Mouse (Mus musculus) limb, embryonic 15.5 days (tissue): ENCODE results near the gene Rbm17. TPM values are rescaled to one million over a fixed set of nuclear protein-coding genes. Genes with fewer than 3 reads are reported as not detected.

Experiments
- ATAC-seq: fragments of 200-750 bp; cut with Nextera tagmentation; 2 replicates; pipeline ENCODE4 v1.8.0; 2017; ENCODE audit warnings: low read depth, moderate TSS enrichment; ENCODE audit not compliant: insufficient number of reproducible peaks, low FRiP score, low TSS enrichment
- H3K27ac ChIP-seq: fragments of 300-500 bp; sonication (generic); 2 replicates; pipeline ENCODE4 v1.5.1; 2015; ENCODE audit warnings: moderate library complexity, mild to moderate bottlenecking, inconsistent platforms
- H3K27me3 ChIP-seq: fragments of 300-500 bp; sonication (generic); 2 replicates; pipeline ENCODE4 v1.6.1; 2015; ENCODE audit warnings: inconsistent platforms
- H3K36me3 ChIP-seq: fragments of 300-500 bp; sonication (generic); 2 replicates; pipeline ENCODE4 v1.6.1; 2015; ENCODE audit warnings: inconsistent platforms
- H3K4me1 ChIP-seq: fragments of 300-500 bp; sonication (generic); 2 replicates; pipeline ENCODE4 v1.6.1; 2015; ENCODE audit warnings: inconsistent platforms
- H3K4me2 ChIP-seq: fragments of 300-500 bp; sonication (generic); 2 replicates; pipeline ENCODE4 v1.6.1; 2015; ENCODE audit warnings: mild to moderate bottlenecking, inconsistent platforms
- H3K4me3 ChIP-seq: fragments of 300-500 bp; sonication (generic); 2 replicates; pipeline ENCODE4 v1.5.1; 2015; ENCODE audit warnings: mild to moderate bottlenecking, inconsistent platforms
- H3K9ac ChIP-seq: fragments of 300-500 bp; sonication (generic); 2 replicates; pipeline ENCODE4 v1.6.1; 2015; ENCODE audit warnings: inconsistent platforms
- H3K9me3 ChIP-seq: fragments of 300-500 bp; sonication (generic); 2 replicates; pipeline ENCODE4 v1.6.1; 2016; ENCODE audit warnings: inconsistent platforms
- WGBS: fragments of 180-500 bp; shearing (Covaris S2); methylation state at CpG from one replicate; pipeline ENCODE4 v1.1.7; 2015; 5-methylcytosine and 5-hydroxymethylcytosine counted together
- polyA plus RNA-seq: library from polyadenylated mRNA; unstranded; fragments of >200 nt; fragmentation: Nextera tagmentation; extraction: Ambion mirVana; gene quantifications from 2 replicates; pipeline ENCODE4 v1.2.1, GENCODE M21; 2015

The Rbm17 gene
- polyA plus RNA-seq, 1 experiment from 2014 or later = 136 TPM

DNA sequence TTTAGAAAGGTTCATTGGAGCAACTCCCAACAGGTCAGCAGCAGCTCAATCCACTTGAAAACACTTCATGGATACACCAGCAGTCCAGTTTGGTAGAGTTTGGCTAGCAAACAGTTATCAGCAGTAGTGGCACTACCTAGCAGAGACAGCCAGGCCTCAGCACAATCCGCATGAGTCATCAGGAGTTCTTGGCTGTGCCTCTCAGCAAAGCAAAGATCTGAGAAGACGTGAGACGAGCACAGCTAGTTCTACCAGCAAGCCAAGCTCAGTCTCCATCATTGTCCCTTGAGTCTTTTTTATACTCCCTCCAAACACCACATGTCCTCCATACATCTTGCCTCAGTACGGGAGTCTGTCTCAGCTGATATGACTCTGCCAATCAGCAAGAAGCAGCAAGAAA lies 24.6 kb downstream of the Rbm17 start:
- 91% methylated on average over 4 of the region's 4 CpGs for WGBS
- H3K4me2 ChIP-seq = no peak overlapping the region
- peaks cover 24% of the 10 kb centered on the region for H3K36me3 ChIP-seq
- H3K9me3 ChIP-seq = no peaks in the 10 kb centered on the region
- no peak overlapping the region for H3K4me3 ChIP-seq
- H3K9ac ChIP-seq = no peak overlapping the region
- H3K4me1 ChIP-seq = no peaks in the 10 kb centered on the region
- no peaks in the 10 kb centered on the region for H3K27me3 ChIP-seq
- no peak for ATAC-seq
- no peak overlapping the region for H3K27ac ChIP-seq

- Histone ChIP-seq H3K9ac (no peak overlapping the region), H3K4me1 (no peaks in the 10 kb centered on the region), H3K36me3 (peaks cover 12% of the 10 kb centered on the region), H3K27me3 (no peaks in the 10 kb centered on the region), H3K4me2 (no peak overlapping the region), H3K9me3 (no peaks in the 10 kb centered on the region), H3K4me3 (no peak overlapping the region), H3K27ac (no peak overlapping the region)
- WGBS = 72% methylated on average over 6 of the region's 6 CpGs
- no peak for ATAC-seq
These were observed 25.8 kb downstream of the Rbm17 start for GRCm38 (mm10) chr2:11578187-11578586.

DNA sequence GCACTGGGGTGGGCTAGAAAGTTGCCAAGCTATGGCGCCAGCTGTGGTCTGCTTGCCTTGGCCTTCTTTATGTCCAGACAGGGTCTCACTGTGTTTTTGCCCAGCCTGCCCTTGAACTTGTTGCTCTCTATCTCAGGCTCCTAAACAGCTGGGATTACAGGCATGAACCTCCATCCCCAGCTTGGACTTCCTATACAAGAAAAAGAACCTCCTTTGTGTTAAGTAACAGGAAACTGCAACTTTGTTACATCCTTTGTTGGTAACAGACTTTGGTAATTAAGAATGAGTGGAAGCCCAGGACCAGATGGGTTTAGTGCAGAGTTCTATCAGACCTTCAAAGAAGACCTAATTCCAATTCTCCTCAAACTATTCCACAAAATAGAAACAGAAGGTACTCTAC lies 30.3 kb downstream of the Rbm17 start:
- WGBS = 88% methylated on average over 1 of the region's 1 CpGs
- no peaks in the 10 kb centered on the region for H3K27me3 ChIP-seq
- H3K9me3 ChIP-seq = no peaks in the 10 kb centered on the region
- no peak overlapping the region for H3K4me3 ChIP-seq
- no peak overlapping the region for H3K9ac ChIP-seq
- no peak for ATAC-seq
- H3K4me1 ChIP-seq = no peaks in the 10 kb centered on the region
- H3K4me2 ChIP-seq = no peak overlapping the region
- H3K36me3 ChIP-seq = no peaks in the 10 kb centered on the region
- H3K27ac ChIP-seq = no peak overlapping the region

- H3K9ac ChIP-seq = no peak overlapping the region
- H3K27ac ChIP-seq = no peak overlapping the region
- H3K4me3 ChIP-seq = no peak overlapping the region
- 49% methylated on average over 6 of the region's 6 CpGs for WGBS
- H3K9me3 ChIP-seq = no peaks in the 10 kb centered on the region
- H3K4me1 ChIP-seq = no peaks in the 10 kb centered on the region
- no peak overlapping the region for H3K4me2 ChIP-seq
- ATAC-seq = no peak
- no peaks in the 10 kb centered on the region for H3K36me3 ChIP-seq
- no peaks in the 10 kb centered on the region for H3K27me3 ChIP-seq
These were observed 32.9 kb downstream of the Rbm17 start for GRCm38 (mm10) chr2:11571004-11571535.

DNA sequence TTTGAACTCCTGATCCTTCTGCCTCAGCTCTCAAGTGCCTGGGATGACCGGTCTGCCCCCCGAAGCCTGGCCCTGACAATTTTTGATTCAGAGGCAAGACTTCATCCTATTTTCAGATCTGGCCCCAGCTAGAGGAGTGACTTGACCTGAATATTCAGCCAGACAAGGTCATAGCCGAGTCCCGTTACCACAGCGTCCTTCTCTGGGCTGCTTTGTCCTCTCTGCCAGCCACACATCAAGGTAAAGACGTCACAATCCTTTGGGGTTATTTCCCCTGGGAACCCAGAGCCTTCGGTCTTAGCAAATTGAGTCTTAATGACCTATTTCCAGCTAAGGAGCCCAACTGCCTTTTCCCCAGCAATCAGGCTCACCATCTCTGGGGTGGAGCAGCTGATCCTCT lies 35.5 kb downstream of the Rbm17 start:
- no peaks in the 10 kb centered on the region for H3K9me3 ChIP-seq
- no peaks in the 10 kb centered on the region for H3K36me3 ChIP-seq
- H3K9ac ChIP-seq = no peak overlapping the region
- no peak for ATAC-seq
- H3K27me3 ChIP-seq = no peaks in the 10 kb centered on the region
- WGBS = 81% methylated on average over 7 of the region's 7 CpGs
- H3K4me3 ChIP-seq = no peak overlapping the region
- H3K4me2 ChIP-seq = no peak overlapping the region
- H3K4me1 ChIP-seq = no peaks in the 10 kb centered on the region
- H3K27ac ChIP-seq = no peak overlapping the region

GRCm38 (mm10) chr2:11567781-11568362 lies 36.1 kb downstream of the Rbm17 start:
- Histone ChIP-seq H3K27me3 (no peaks in the 10 kb centered on the region), H3K27ac (no peak overlapping the region), H3K4me2 (no peak overlapping the region), H3K4me3 (no peak overlapping the region), H3K9ac (no peak overlapping the region), H3K9me3 (no peaks in the 10 kb centered on the region), H3K4me1 (no peaks in the 10 kb centered on the region), H3K36me3 (no peaks in the 10 kb centered on the region)
- no peak for ATAC-seq
- WGBS = 66% methylated on average over 4 of the region's 4 CpGs

DNA sequence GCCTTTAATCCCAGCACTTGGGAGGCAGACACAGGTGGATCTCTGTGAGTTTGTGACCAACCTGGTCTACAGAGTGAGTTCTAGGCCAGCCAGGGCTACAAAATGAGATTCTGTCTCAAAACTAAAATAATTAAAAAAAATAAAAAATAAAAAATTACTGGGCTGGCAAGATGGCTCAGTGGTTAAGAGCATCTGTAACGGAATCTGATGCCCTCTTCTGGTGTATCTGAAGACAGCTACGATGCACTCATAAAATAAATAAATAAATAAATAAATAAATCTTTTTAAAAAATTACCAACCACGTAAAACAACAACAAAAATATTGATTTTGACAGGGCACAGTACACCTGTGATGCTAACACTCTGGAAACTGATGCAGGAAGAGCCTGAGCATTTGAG lies 37.1 kb downstream of the Rbm17 start:
- WGBS = 85% methylated on average over 3 of the region's 3 CpGs
- no peaks in the 10 kb centered on the region for H3K9me3 ChIP-seq
- no peak for ATAC-seq

DNA sequence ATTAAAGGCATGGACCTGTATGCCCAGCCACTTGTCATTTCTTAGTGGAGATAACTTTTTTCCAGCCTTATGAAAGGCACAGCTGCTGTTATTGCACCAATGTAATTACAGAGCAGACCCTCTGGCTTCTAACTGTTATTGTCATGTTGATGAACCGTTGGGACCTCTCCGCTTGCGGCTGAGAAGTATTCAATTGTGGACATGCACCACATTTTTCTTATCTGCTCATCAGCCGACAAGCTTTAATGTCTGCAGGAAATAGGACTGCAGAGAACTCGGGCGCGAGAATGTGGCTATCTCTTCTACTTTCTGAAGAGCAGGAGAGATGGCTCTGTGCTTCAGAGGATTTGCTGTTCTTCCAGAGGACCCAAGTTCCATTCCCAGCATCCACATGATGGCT lies 37.7 kb downstream of the Rbm17 start:
- Histone ChIP-seq H3K4me1 (no peaks in the 10 kb centered on the region), H3K4me3 (no peak overlapping the region), H3K9ac (no peak overlapping the region), H3K4me2 (no peak overlapping the region), H3K36me3 (no peaks in the 10 kb centered on the region), H3K27me3 (no peaks in the 10 kb centered on the region), H3K9me3 (no peaks in the 10 kb centered on the region), H3K27ac (no peak overlapping the region)
- ATAC-seq = no peak
- 78% methylated on average over 7 of the region's 7 CpGs for WGBS

More for the DNA sequence above, 37.1 kb downstream of the Rbm17 start:
- no peaks in the 10 kb centered on the region for H3K27me3 ChIP-seq
- H3K4me3 ChIP-seq = no peak overlapping the region
- no peaks in the 10 kb centered on the region for H3K36me3 ChIP-seq
- H3K4me2 ChIP-seq = no peak overlapping the region
- H3K27ac ChIP-seq = no peak overlapping the region
- H3K4me1 ChIP-seq = no peaks in the 10 kb centered on the region
- H3K9ac ChIP-seq = no peak overlapping the region

- H3K4me2 ChIP-seq = no peak overlapping the region
- no peaks in the 10 kb centered on the region for H3K36me3 ChIP-seq
- ATAC-seq = no peak
- no peaks in the 10 kb centered on the region for H3K4me1 ChIP-seq
- no peak overlapping the region for H3K4me3 ChIP-seq
- no peaks in the 10 kb centered on the region for H3K27me3 ChIP-seq
- no peak overlapping the region for H3K9ac ChIP-seq
- 72% methylated on average over 6 of the region's 6 CpGs for WGBS
- no peaks in the 10 kb centered on the region for H3K9me3 ChIP-seq
- no peak overlapping the region for H3K27ac ChIP-seq
These were observed 39.2 kb downstream of the Rbm17 start for GRCm38 (mm10) chr2:11564768-11565167.

DNA sequence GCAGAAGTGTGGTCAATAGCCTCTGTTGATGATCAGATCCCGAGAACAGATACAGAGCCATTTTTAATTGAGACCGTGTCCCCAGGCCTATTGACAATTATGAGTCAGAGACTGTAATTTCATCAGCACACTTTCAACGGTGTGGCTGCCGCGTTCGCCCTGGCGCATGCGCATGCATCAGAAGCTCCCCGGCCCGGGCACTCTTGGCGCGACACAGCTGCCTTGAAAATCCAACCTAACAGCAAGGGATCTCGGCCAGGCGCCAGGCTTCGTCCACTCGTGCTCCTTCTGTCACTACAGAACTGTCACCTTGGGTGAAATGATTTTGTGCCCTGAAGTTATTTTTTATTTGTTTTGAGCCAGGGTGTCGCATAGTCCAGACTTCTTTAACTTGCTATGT lies 40.7 kb downstream of the Rbm17 start:
- no peak for ATAC-seq
- Histone ChIP-seq H3K27ac (no peak overlapping the region), H3K4me3 (no peak overlapping the region), H3K4me2 (no peak overlapping the region), H3K4me1 (no peaks in the 10 kb centered on the region), H3K9me3 (no peaks in the 10 kb centered on the region), H3K9ac (no peak overlapping the region), H3K27me3 (no peaks in the 10 kb centered on the region), H3K36me3 (no peaks in the 10 kb centered on the region)
- WGBS = 90% methylated on average over 17 of the region's 17 CpGs

DNA sequence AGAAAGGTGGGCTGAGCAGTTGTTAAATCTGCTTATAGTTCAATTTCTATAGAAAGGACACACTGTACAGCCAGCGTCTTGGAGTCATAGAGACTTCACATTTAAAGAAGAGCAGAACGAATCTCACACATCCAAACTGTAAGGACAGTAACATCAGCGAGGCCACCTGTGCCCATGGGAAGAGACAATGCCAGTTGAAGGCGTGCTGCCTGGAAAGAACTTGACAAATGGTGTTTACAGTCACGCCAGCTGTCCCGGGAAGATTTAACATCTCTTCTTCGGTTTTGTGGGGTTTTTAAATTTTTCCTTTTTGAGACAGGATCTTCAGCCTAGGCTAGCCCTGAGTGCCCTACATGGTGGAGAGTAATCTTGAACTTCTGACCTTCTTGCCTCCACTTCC lies 45.3 kb downstream of the Rbm17 start:
- Histone ChIP-seq H3K4me3 (no peak overlapping the region), H3K4me1 (0 out of 2 replicates have a peak, but pooled peaks cover 3% of the 10 kb centered on the region), H3K9ac (no peak overlapping the region), H3K27ac (no peak overlapping the region), H3K27me3 (peaks cover 8% of the 10 kb centered on the region), H3K4me2 (no peak overlapping the region), H3K9me3 (no peaks in the 10 kb centered on the region), H3K36me3 (no peaks in the 10 kb centered on the region)
- no peak for ATAC-seq
- WGBS = 81% methylated on average over 7 of the region's 7 CpGs

GRCm38 (mm10) chr2:11557244-11557643 lies 46.7 kb downstream of the Rbm17 start:
- WGBS = 65% methylated on average over 3 of the region's 3 CpGs
- no peak overlapping the region for H3K9ac ChIP-seq
- no peak overlapping the region for H3K4me3 ChIP-seq
- H3K4me1 ChIP-seq = peaks cover 17% of the 10 kb centered on the region
- no peak for ATAC-seq
- no peaks in the 10 kb centered on the region for H3K9me3 ChIP-seq
- peaks cover 20% of the 10 kb centered on the region for H3K27me3 ChIP-seq
- no peak overlapping the region for H3K4me2 ChIP-seq
- no peaks in the 10 kb centered on the region for H3K36me3 ChIP-seq
- H3K27ac ChIP-seq = no peak overlapping the region

DNA sequence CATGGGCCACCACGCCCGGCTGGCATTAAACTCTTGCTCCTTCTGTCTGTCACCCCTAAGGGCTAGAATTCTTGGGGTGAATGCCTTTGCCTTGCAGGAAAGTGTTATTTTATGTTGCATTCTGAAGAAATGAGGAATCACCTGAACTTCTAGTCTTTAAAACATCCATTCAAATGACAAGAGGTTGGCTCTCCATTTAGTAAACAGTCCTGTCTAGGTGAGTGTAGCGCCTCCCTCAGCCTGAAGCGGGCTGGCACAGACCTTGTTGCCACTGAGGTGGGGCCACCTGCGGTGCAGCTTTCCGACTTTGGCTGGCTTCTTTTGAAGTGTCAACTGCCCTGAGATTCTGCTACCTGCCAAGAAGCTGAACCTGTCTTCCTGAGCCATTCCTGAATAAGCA lies 48.6 kb downstream of the Rbm17 start:
- 50% methylated on average over 6 of the region's 6 CpGs for WGBS
- ATAC-seq = no peak
- H3K9ac ChIP-seq = no peak overlapping the region
- no peak overlapping the region for H3K4me3 ChIP-seq
- H3K27ac ChIP-seq = no peak overlapping the region
- H3K4me1 ChIP-seq = peaks cover 18% of the 10 kb centered on the region
- no peak overlapping the region for H3K4me2 ChIP-seq
- no peaks in the 10 kb centered on the region for H3K9me3 ChIP-seq
- no peaks in the 10 kb centered on the region for H3K36me3 ChIP-seq
- peaks cover 22% of the 10 kb centered on the region for H3K27me3 ChIP-seq
